Mouse (Mus musculus) heart, postnatal 4 days (tissue): ENCODE data around the gene Zbtb18. TPM values are rescaled to one million over a fixed set of nuclear protein-coding genes. Genes with fewer than 3 reads are reported as not detected.
"Not testable (repeated sequence)": the region's sequence is repeated elsewhere in the genome, so short reads cannot be mapped to it uniquely, and the experiment has no call there.

Experiments
- DNase-seq: peaks from one replicate; pipeline ENCODE4 v3.0.0; 2021
- total RNA-seq, 2 experiments: library from RNA; stranded (reverse); gene quantifications; 2 replicates each; pipeline ENCODE4 v1.2.3; 2021

The Zbtb18 gene
- total RNA-seq, 2 experiments from 2014 or later: 44.2 to 49.7 TPM

DNA sequence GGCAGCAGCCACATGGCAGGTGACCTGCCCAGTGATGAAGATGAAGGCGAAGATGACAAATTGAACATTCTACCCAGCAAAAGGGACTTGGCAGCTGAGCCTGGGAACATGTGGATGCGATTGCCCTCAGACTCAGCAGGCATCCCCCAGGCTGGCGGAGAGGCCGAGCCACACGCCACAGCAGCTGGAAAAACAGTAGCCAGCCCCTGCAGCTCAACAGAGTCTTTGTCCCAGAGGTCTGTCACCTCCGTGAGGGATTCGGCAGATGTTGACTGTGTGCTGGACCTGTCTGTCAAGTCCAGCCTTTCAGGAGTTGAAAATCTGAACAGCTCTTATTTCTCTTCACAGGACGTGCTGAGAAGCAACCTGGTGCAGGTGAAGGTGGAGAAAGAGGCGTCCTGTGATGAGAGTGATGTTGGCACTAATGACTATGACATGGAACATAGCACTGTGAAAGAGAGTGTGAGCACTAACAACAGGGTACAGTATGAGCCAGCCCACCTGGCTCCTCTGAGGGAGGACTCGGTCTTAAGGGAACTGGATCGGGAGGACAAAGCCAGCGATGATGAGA, 5.5 kb downstream of the Zbtb18 start:
- no peak for DNase-seq

DNA sequence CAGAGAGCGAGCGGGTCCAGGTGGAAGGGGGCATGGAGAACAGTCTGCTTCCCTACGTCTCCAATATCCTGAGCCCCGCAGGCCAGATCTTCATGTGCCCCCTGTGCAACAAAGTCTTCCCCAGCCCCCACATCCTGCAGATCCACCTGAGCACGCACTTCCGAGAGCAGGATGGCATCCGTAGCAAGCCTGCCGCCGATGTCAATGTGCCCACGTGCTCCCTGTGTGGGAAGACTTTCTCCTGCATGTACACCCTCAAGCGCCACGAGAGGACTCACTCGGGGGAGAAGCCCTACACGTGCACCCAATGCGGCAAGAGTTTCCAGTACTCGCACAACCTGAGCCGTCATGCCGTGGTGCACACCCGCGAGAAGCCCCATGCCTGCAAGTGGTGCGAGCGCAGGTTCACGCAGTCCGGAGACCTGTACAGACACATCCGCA, 6.0 kb downstream of the Zbtb18 start:
- no peak for DNase-seq

DNA sequence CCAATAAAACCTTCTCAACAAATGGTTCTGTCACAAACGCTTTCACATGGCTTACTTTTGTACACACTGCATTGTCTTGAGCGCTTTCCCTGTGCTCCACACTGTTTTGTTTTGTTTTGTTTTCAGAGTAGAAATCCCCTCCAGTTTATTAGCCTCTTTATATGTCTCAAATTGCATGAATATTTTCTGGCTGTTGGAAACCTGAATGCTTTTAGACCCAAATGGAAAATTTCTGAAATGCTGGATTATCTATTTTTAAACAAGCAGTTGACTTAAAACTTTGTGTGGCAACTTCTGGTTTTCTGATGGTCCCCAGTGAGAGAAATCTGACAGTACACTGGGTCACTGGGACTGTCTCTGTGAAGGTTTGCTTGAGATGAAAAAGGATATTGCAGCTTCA, 6.8 kb downstream of the Zbtb18 start:
- DNase-seq: no peak

DNA sequence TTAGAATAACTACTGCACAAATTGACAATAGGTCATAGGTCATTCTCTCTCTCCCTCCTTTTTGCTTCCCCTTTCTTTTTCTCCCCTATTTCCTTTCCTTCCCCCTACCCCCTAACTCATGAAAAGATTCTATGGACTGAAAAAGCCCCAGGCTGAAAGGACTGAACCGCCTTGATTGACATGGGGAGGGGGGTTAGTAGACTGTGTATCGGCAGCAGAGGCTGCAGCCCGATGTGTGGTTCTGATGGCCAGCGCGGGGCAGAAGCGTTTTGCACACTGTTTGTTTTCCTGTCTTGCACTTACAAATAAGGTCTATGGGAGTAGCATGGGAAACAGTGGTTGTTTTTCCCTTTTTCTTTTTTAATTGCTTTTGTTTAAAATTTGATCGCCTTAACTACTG, 7.7 kb downstream of the Zbtb18 start:
- not testable (repeated sequence) for DNase-seq

DNA sequence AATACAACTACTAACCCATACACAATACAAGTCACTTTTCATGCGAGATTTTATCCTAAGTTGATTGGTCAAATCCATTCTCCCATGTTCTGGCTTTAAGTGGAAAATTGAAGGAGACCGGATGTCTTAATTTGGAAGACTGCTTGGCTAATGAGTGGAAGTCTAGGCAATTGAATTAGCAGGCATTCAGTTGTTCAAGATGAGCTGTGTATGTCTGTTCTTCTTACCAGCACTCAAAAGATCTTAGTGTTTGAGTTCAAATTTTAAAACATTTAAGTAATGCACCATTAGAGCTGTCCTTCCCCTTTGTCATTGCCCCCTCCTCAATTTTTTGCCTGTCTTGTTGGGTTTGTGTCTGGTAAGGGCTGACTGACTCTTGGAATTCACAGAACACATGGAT, 8.9 kb downstream of the Zbtb18 start:
- DNase-seq: no peak

DNA sequence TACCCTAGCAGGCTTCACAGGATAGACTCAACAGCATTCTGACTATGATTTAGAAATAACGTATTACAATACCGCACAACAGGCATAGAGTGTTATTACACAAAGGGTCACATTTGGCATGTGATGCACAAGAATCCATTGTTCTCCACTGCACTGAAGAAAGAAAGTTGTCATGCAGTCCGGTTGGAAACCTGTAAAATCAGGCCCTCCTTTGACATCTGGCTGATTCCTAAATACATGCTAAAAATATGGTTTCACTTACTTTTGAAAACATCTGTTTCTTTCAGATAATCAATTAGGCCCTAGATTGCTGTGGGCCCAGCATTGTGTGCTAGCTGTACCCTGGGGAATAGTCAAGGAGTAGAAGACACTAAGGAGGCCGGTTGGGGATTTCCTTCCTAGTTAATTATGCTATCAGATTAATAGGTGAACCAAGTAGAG, 9.9 kb downstream of the Zbtb18 start:
- DNase-seq: no peak

DNA sequence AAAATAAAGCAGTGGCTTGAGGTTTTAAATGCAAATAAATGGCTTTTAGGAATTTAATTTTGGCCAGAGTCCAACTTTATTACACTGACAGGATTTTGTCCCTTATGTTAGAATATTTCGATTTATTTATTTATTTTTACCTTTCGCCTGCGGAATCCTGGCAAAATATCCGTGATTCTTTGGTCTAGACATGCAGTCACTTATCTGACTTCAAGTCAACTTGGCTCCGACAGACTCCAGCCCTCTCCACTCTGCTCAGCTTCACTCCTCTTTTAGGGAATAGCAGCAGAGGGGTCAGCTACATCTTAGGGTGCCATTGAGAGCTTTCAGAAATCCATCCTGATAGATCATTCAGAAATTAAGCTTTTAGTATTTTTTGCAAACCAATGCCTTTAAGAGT, 10.8 kb downstream of the Zbtb18 start:
- DNase-seq: no peak

DNA sequence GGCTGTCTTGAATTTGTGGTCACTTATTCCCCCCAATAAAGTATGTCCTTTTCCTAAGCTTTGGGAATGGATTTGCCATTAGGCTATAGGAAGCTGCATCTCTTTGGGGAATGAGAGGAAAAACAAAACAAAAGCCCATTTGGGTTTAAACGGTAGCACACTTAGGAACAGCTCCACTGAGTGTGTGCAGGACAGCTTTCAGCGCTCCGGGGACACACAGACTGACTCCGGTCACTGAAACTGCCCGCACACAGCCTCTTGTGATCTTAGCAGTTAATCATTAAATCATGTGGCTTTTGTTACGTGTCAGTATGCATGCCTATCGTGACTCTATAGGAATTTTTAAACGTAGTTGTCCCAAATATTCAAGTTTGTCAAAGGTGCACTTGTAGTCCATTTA, 11.7 kb downstream of the Zbtb18 start:
- DNase-seq: no peak

DNA sequence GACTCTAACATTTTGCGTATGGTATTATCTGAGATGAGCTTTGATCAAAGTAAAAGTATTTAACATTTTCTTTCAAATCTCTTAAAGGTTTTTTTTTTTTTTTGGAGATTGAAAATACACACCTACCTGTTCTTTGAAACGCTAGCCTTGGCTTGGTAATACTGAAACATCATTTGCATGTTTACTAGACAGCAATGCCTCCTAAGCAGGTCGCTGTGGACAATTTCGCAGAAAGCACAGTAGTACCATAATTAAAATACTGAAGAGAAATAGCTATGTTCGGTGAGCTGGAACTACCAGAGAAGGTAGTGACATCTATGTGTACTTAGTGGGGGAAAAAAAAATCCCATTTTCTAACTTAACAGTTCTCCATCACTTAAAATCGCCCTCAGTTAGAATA, 12.3 kb downstream of the Zbtb18 start:
- DNase-seq: no peak

DNA sequence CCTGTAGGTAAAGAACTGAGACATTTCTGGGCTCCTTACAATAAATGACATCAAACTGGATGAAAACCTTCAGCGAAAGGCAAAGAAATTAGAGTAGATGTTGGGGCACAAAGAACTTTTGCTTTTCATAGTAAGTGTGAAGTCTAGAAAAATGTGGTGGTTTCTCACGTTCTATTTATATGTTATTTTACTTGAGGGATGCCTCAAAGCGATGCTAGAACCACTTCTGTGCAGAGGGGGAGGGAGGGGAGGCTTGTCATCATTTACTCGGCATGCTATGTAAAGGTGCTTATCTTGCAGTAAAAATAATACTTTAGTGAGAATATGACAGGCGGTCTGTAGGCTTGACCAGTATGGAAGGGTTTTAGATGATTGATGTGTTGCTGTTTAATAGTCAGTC, 13.3 kb downstream of the Zbtb18 start:
- DNase-seq: no peak

DNA sequence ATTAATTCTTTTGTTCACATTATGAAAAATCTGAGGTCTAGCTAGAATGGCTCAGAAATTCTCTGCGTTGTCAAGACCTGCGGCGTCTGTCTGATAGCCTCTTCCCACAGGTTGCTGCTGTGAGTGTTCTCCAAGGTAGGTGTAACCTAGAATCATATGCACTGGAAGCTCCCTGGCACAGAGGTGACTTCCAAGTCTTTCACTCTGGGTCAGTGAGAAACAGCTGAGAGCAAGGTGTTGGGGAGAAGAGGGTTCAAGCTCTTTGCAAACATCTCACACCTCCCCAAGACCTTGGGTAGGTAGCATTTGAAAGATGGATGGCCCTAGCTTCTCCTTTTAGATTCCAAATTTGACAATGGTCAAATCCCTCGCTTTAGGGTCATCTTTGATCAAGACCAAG, 14.1 kb downstream of the Zbtb18 start:
- DNase-seq: no peak

DNA sequence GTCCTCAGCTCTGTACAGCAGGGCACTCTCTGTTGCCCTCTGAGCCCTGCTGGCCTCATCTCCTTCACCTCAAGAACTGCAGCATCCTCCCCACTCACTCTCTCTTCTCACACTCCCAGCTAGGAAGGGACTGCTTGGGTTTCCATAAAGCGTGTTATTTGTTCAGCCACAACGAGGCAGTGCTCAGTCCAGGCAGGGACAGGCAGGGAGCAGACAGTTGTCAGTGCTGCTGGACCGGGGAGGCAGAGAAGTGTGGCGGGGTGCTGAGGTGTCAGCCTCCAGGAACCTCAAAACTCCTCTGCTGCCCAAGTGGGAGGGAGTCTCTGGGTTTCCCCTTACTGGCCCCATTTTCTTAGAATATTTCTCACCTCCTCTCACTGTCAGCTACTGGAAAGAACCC, 14.6 kb downstream of the Zbtb18 start:
- DNase-seq: no peak

DNA sequence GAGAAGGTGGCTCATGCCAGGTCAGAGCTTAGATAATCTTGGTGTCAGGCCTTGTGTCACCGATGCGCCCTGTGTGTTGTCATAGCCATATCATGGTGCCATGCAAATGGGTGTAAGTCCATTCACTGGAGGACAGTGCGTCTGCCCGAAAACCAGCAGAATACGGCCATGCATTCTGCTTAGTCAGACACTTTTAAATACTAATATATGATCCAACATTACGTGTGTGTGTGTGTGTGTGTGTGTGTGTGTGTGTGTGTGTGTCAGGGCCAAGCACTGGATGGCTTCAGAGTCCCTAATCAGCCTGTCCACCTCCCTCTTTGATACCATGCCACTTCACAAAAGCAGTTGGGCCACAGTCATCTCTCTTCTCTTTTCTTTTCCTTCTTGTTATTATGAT, 15.8 kb downstream of the Zbtb18 start:
- DNase-seq: no peak

DNA sequence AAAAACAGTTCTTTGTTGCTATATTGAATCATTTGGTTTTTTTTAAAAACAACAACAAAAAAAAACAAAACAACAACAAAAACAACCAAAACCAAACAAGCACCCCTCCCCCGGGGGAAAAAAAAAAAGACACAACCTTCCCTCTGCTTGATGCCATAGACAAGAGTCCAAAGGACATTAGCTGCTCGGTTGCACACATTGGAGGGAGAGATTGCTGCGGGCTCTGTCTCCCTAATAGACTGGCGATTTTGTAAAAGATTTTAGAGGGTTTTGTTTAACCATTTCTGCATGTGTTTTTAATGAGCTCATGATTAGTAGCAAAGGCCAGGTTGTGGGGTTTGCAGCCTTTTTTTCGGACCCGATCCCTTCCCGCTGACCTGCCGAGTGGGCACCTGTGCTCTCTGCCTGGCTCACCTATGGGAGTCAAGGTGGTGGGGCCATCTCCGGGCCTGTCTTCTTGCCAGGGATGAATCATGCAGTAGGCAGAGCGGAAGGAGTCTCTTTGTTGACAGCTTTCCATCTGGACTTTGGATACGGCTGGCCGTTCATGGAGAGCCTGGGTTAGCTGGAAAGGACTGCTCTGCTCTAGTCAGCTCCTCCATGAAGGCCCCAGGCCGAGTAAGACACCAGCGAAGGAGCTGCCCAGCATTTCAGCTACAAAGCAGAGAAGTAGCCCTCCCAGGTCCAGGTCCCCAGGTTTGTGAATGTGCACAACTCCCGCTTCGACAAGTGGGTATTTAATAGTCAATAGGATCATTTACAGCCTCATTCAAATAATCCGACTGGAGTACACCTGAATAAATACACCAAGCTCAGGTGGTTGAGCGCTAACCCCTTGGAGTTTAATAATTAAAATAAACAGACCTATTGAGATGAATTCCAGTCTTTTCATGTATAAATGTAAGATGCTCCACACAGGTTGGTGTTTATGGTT, 16.6 kb downstream of the Zbtb18 start:
- no peak for DNase-seq

DNA sequence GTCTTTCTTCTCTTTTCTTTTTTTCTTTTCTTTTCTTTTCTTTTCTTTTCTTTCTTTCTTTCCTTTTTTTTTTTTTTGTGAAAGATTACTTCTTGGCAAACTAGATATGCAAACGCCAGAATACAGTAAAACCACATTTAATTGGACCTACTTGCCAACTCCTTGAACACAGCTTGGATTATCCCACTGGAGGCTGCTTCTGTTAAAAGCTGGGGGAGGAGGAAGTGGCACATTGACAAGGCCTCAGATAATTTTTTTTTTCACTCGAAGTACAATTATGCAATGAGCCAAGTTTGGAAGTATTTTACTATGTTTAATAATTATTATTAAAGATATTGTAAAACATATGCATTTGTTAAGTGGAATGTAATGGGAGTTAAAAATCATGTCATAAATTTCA, 17.4 kb downstream of the Zbtb18 start:
- DNase-seq: no peak

DNA sequence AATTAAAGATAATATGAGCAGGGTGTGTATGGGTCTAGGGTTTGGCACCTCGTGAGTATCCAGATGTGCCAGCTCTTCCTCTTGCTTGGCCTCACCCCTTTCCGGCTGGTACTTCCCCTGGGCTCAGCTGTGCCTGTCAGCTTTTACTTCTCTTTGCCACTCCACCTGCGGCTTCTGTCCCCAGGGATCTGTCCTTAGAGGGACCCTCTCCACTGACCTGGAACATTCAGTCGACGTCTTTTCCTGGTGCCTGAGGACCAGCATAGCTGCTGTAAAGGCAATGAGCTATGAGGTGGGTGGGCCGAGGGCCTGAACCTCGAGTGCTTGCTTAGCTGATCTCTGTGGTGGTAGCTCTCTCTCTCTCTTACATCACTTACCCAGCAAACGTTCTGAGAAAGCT, 25.0 kb downstream of the Zbtb18 start:
- no peak for DNase-seq

DNA sequence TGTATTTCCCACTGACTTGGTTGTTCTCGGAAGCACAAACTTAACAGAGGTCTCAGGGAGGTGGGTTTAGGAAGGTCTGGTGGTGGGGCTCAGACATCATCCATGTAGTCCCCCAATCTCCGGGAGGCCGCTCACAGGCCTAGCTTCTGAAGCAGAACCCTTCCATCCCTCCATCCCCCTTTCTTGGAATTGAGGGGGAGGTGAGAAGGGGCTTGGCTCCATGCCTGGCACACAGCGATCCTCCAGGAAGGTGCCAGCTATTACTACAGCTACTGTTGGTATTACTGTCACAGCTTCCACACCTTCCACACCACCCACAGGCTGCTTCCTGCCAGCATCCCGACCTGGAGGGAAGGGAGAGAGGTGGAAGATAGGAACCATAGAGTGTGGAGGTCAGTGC, 26.3 kb downstream of the Zbtb18 start:
- DNase-seq: no peak

DNA sequence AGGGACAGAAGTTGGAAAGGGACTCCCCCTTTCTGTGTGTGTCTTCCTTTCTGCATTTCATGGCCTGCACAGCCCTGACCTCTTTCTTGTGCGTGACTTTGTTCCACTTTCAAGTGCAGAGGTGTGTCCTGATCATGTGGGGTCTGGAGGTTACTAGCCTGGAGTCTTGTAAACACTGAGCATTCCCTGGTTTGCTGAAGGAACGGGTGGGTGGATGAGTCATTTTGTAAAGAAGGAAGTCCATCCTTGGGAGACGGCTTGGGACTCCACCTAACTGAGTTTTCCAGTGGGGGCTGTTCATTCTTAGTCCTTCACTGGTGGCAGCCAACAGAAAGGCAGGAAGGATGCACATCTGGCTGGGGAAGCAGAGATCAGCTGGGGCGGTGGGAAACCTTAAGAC, 27.9 kb downstream of the Zbtb18 start:
- DNase-seq: peak; percentile 33

DNA sequence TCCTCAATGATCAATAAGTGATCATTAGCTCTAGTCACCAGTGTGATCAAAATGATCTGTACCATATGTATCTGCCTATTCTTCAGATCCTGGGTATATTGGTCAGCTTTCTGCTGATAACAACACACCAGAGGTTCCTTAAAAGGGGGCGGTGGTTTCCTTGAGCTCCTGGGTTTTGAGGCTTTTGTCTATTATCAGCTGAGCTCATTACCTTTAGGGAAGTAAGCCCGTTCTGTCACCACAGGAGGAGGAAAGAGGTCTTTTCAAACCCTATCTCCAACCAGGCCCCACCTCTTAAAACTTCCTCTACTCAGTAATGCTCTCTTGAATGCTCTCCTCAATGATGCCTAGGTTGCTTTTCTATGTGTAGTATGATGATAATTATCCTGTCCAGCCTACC, 28.8 kb downstream of the Zbtb18 start:
- DNase-seq: no peak

DNA sequence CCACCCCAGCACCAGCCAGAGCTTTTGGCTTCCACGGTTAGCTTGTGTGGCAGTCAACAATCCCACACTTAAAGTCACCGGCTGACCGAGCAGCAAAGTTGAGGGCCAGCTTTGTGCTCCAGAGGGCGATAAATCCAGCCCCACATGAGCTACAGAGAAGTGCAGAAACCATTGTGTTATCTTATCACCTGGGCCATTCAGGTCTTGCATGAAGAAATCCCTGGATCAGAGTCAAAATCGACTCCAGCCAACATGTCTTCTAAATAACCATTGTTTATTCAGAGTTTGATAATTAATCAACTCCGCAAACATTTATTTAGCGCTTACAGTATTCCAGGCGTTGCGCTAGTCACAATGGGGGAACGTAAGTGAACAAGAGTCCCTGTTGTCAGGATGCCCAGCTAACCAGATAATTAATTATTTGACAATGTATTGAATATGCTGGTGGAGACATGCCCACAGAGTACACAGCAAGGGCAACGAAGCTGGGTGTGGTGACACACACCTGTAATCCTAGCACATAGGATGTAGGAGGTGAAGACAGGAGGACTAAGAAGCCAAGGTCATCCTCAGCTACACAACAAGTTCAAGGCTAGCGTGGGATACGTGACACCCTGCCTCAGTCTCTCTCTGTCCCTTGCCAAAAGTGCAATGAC, 33.5 kb downstream of the Zbtb18 start:
- no peak for DNase-seq

DNA sequence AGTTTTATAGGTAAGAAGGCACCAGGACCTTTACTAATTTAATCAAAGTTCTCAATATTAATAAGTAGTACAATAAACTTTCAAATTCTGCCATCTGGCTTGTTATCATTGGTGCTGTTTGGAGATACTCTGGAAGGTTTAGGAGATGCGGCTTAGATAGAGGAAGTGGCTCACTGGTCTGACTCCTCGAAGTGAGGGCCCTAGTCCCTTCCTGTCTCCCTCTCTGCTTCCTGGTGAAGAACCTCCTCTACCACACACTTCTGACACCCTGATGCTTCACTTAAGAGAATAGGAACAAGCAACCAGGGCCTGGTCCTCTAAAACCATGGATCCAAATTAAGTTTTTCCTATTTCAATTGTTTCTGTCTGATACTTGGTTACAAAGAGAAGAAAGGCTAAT, 36.4 kb downstream of the Zbtb18 start:
- no peak for DNase-seq

DNA sequence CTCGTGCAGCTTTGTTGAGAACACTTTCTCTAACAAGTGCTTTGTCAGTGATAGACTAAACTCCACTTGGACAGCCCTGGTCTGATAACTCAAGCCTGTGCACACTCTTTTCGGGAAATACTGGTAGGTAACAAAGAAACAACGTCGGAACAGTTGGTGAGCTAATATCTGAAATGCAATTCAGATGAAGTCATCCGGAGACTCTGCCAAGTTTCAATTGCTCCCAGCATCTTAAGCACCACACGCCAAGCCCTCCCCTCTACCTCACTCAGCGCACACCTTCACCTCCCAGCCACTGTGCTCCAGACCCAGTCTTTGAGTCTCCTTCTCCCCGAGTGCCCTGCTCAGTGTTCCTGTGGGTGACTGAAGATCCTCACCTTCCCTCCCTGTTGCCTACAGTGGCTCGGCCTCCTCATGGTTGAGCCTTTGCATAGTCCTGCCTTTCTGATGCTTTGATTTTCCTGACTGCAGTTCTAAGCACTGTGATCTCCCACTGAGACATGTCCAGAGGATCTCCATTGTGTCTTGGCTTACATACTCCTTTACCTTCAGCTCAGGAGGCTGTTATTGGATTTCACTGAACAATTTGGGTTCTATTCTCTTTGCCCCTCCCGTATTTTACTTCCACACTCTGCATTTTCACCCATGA, 37.3 kb downstream of the Zbtb18 start:
- DNase-seq: peak; percentile 16

DNA sequence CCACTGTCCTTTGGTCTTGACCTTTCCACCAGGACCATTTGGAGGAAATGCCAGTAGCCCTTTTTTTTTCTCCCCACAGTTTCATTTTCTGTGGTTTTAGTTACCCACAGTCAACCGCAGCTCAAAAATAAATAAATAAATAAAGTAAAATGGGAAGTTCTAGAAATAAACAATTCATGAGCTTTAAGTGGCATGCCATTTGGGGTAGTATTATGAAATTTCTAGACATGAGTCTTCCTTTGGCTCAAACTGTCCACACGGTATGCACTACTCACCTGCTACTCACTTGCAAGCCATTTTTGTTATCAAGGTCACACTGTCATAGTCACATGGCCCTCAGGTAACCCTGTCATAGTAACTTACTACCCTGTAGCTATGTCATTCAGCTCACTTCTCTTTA, 41.5 kb downstream of the Zbtb18 start:
- no peak for DNase-seq
